Mouse (Mus musculus) megakaryocyte, embryonic 14.5 days (primary cell): ENCODE measurements around the gene Kdm5c. TPM values are rescaled to one million over a fixed set of nuclear protein-coding genes. Genes with fewer than 3 reads are reported as not detected.

ENCODE experiments used
- H3K27me3 ChIP-seq: replicated peaks from 2 replicates; pipeline ENCODE3; 2012; ENCODE audit warnings: inconsistent platforms
- H3K36me3 ChIP-seq: replicated peaks from 2 replicates; pipeline ENCODE3; 2012; ENCODE audit warnings: low read length, inconsistent platforms, mixed read lengths
- H3K4me1 ChIP-seq: 2 replicates; pipeline ENCODE4 v1.6.1; 2012; ENCODE audit warnings: inconsistent platforms
- H3K4me3 ChIP-seq: replicated peaks from 2 replicates; pipeline ENCODE3; 2012; ENCODE audit warnings: moderate library complexity, mild to moderate bottlenecking, inconsistent platforms
- H3K9me3 ChIP-seq: 2 replicates; pipeline ENCODE4 v1.6.1; 2012; ENCODE audit warnings: inconsistent platforms
- FLI1 ChIP-seq: IDR thresholded peaks from 2 replicates; pipeline ENCODE4 v1.6.1; 2012; ENCODE audit warnings: low read length, inconsistent platforms, mixed read lengths
- GATA1 ChIP-seq: IDR thresholded peaks from 3 replicates; pipeline ENCODE4 v1.6.1; 2012; ENCODE audit warnings: mixed read lengths, low read length, inconsistent platforms, borderline replicate concordance
- polyA plus RNA-seq: library from polyadenylated mRNA; stranded (reverse); fragments of >175 nt; gene quantifications from 2 replicates; pipeline ENCODE4 v1.2.3, GENCODE M21; 2012; ENCODE audit warnings: low replicate concordance; ENCODE audit not compliant: insufficient read depth

Gene Kdm5c
- 42.5 and 70.8 TPM in 2 replicates for polyA plus RNA-seq

DNA sequence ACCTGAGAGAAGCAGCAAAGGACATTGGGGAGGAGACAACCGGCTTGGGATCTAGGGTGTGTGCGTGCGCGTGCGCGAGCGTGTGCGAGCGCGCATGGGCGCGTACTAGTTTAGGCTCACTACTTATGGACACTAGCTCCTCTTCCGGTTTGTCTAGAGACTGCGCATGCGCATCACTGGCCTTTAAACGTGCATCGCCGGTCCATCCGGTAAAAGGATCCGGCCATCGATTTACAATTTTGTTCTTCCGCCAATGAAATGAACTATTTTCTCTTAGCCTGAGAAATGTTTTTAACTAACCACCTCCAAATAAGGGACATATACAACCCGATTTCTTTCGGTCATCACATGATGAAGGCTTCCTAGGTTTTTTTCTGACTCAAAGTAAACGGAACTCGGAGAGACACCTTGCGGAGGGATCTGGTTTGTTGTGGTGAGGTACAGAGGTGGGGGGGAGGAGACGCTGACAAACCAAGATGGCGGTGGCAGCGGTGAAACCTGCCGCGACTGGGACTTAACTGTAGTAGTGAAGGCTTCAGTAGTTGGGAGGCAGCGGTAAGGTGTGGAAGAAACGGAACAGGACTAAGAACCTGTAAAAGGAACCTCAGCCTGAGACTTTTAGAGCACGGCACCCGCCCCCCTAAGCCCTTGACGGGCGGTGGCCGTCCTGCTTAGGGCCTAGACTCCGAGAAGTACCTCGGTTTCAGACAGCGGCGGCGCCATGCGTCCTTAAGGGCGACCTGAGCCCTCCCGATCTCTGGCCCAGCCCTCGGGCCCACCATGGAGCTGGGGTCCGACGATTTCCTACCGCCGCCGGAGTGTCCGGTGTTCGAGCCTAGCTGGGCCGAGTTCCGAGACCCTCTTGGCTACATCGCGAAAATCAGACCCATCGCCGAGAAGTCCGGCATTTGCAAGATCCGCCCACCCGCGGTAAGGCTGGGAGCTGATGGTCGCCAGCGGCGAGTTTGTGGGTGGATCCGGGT, at the start of gene Kdm5c:
Gene Kdm5c, plus strand, starts transcription at position 240 of the 983 bp plus-strand sequence.
- Histone ChIP-seq H3K4me3 (peak within 1 kb of the TSS; percentile 97), H3K4me1 (peaks cover 21% of the 10 kb centered on the region), H3K27me3 (no peaks in the 10 kb centered on the region), H3K36me3 (peaks cover 30% of the 10 kb centered on the region), H3K9me3 (no peaks in the 10 kb centered on the region)
- no peak for TF ChIP-seq GATA1
- TF ChIP-seq FLI1: no peak; the same call in 1 of the 2 replicates

DNA sequence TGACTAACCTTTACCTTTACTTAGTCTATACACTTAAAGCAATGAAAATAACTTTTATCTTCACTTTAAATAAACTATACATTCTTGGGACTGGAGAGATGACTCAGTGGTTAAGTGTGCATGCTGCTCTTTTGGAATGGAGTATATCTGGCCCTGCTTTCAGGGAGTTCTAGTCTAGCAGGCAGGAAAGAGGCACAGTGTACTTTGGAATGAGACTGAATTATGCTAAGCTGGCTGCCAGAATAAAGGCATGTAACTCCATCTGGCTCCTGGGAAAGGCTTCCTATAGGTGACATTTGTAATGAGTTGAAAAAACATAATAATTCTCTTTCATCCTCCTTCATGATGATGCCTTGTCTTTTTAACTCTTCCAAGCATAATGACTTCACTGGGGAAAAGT, 45.7 kb upstream of the Kdm5c start:
- Histone ChIP-seq H3K9me3 (peaks cover 12% of the 10 kb centered on the region), H3K27me3 (peaks cover 28% of the 10 kb centered on the region), H3K4me3 (no peak overlapping the region), H3K4me1 (no peaks in the 10 kb centered on the region), H3K36me3 (no peaks in the 10 kb centered on the region)
- TF ChIP-seq FLI1: no peak
- no peak for TF ChIP-seq GATA1

DNA sequence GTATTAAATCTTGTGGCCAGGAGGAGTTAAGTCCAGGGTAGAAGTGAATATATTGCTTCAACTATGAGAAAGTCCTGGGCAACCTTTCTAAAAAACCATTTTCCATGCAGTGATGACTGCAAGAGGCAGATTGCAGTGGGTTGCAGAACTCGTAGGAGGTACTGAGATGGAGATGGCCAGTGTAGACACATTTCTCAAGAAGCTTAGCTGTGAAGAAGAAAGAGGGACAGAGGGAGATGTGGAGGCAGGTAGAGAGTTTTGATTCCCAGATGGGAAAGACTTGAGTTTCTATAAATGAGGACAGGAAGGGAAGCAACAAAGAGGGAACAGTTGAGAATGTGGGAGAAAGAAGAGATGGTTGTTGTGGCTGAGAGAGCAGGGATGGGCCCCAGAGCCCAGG, 41.6 kb upstream of the Kdm5c start:
- TF ChIP-seq FLI1: no peak
- H3K9me3 ChIP-seq: peaks cover 12% of the 10 kb centered on the region
- no peak overlapping the region for H3K4me3 ChIP-seq
- H3K27me3 ChIP-seq: peaks cover 57% of the 10 kb centered on the region
- H3K36me3 ChIP-seq: no peaks in the 10 kb centered on the region
- no peaks in the 10 kb centered on the region for H3K4me1 ChIP-seq

DNA sequence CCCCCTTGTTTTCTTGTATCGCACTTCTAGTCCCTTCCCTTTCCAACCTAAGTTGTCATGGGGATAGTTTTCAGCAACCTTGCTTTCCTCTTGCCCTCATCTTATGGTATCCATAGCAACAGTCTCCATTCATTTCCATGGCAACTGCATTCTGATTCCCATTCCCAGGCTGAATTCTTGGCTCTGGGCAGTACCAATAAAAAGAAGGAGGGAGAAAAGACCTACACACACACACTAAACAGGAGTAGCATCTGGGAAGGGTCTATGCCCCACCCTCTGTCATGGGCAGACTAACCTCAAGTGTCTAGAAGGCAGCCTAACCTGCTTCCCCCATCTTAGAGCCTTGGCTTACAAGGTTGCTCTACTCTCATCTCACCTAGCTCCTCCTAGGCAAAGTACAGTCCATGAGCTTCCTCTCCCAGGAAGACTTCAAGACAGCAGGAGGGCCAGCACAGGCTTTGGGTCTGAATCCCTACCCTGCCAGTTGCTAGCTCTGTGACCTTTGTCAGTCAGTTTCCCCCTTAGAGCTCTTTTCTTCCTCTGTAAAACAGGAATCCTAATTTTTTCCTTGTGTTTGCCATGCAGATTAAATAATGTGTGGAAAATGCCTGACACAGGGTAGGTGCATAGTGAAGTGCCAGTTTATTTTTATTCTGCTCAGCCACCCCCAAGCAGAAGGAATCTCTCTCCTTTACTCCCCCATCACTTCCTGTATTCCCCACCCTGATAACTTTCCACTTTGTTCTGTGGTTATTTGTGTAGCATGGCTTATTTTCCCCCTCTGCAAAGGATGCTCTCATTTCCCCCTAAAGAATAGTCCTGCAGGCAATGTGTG, 34.8 kb upstream of the Kdm5c start:
- TF ChIP-seq GATA1: no peak
- TF ChIP-seq FLI1: no peak
- peaks cover 64% of the 10 kb centered on the region for H3K27me3 ChIP-seq

GRCm38 (mm10) chrX:152201737-152202421, 30.9 kb upstream of the Kdm5c start:
- Histone ChIP-seq H3K9me3 (no peaks in the 10 kb centered on the region), H3K36me3 (no peaks in the 10 kb centered on the region), H3K4me3 (no peak overlapping the region), H3K27me3 (peaks cover 58% of the 10 kb centered on the region), H3K4me1 (peaks cover 35% of the 10 kb centered on the region)
- no peak for TF ChIP-seq FLI1
- no peak for TF ChIP-seq GATA1

More for the DNA sequence above, 34.8 kb upstream of the Kdm5c start:
- no peaks in the 10 kb centered on the region for H3K36me3 ChIP-seq
- H3K4me1 ChIP-seq: peaks cover 34% of the 10 kb centered on the region
- H3K4me3 ChIP-seq: no peak overlapping the region
- H3K9me3 ChIP-seq: no peaks in the 10 kb centered on the region

- TF ChIP-seq FLI1: no peak
- H3K4me3 ChIP-seq: peak overlapping the region; percentile 10
- no peaks in the 10 kb centered on the region for H3K36me3 ChIP-seq
- H3K27me3 ChIP-seq: peaks cover 58% of the 10 kb centered on the region
- peaks cover 31% of the 10 kb centered on the region for H3K4me1 ChIP-seq
- no peaks in the 10 kb centered on the region for H3K9me3 ChIP-seq
Measured at GRCm38 (mm10) chrX:152202422-152203103, 30.3 kb upstream of the Kdm5c start.

- Histone ChIP-seq H3K4me3 (no peak overlapping the region), H3K27me3 (peaks cover 52% of the 10 kb centered on the region), H3K9me3 (no peaks in the 10 kb centered on the region), H3K36me3 (no peaks in the 10 kb centered on the region), H3K4me1 (peaks cover 27% of the 10 kb centered on the region)
- TF ChIP-seq FLI1 (no peak), GATA1 (no peak)
Measured at GRCm38 (mm10) chrX:152203247-152203646, 29.6 kb upstream of the Kdm5c start.

DNA sequence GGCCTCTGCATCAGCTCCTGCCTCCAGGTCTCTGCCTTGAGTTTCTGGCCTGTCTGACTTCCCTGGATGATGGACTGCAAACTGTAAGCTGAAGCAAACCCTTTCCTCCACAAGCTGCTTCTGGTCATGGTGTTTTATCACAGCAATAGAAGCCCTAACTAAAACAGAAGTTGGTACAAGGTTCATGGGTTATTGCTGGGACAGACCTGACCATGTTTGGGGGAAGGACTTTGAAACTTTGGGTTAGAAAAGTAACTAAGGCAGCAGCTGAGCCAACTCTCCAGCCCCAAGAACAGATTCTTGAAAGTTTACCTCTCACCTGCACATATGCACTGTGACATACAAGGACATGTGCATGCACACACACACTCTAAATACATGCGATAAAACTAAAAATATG, 27.3 kb upstream of the Kdm5c start:
- H3K27me3 ChIP-seq: peaks cover 50% of the 10 kb centered on the region
- H3K4me3 ChIP-seq: no peak overlapping the region
- H3K9me3 ChIP-seq: no peaks in the 10 kb centered on the region
- peaks cover 10% of the 10 kb centered on the region for H3K36me3 ChIP-seq
- TF ChIP-seq FLI1 (no peak), GATA1 (no peak)
- H3K4me1 ChIP-seq: peaks cover 18% of the 10 kb centered on the region

DNA sequence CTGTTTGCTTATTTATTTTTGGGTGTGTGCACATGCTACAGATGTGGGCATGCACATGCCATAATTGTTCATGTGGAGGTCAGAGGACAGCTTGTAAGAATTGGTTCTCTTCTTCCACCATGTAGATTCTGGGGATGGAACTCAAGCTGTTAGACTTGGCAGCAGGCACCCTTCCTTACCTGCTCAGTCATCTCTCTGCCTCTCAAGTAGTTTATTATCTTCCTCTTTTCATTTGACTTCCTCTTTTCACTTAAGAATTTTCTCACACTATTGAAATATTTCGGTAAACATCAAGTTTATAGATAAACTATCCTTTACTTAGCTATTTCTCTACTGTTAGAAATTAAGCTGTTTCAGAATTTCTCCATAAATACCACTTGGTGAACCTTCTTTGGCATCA, 18.1 kb upstream of the Kdm5c start:
- peaks cover 5% of the 10 kb centered on the region for H3K36me3 ChIP-seq
- peaks cover 6% of the 10 kb centered on the region for H3K4me1 ChIP-seq
- no peaks in the 10 kb centered on the region for H3K9me3 ChIP-seq
- H3K27me3 ChIP-seq: peaks cover 39% of the 10 kb centered on the region
- TF ChIP-seq FLI1: no peak
- TF ChIP-seq GATA1: no peak
- H3K4me3 ChIP-seq: no peak overlapping the region
